Mouse (Mus musculus): ENCODE results near the gene Ccr6.

The Ccr6 gene

DNA sequence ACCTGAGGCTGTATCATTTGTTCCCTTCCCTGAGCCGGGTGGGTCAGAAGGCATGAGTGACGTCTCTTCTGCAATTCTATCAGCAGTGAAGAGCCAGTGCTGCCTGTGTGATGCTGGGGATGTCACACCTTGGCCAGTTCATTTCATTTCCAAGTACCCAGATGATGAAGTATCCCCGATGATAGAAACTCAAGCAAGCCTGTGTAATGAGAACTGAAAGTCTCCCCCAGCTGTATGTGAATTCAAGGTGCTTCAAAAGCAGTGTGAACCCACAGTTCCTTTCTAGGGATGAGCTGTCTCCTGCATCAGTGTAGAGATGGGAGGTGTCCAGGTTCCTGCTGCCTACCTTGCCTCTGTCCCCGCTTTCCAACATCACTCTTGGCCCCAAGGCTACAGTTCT, 1.3 kb upstream of the Ccr6 start:
- no peak for DNase-seq

DNA sequence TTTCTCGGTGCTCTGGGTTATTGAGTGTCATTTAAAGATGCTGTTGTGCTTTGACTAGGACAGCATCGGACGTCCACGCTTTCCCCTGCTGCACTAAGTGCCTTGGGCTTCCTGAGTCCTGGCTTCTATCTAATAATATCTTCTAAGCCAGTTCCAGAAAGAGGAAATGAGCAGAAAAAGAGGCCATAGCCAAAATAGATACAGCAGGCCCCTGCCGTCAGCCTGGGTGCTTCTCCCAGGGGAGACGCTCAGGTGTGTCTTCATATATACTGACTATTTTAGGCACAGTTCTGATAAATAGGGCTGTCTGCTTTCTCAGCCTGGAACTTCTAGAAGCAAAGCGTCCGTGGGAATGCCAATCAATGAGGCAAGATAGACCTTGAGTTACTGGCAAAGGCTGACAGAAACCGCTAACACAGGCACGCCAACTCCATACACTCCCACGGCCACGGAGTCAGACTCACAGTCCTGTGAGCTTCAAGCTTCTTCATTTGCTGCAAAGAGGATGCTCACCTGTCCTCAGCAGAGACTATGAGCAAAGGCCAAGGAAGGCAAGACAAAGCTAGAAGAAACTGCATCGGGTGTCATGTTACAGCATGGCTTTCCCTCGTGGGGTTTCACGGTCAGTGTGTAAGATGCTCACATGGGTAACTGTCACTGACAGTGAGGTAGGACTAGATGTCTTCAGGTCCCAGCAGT, 2.3 kb downstream of the Ccr6 start:
- DNase-seq, result no peak

DNA sequence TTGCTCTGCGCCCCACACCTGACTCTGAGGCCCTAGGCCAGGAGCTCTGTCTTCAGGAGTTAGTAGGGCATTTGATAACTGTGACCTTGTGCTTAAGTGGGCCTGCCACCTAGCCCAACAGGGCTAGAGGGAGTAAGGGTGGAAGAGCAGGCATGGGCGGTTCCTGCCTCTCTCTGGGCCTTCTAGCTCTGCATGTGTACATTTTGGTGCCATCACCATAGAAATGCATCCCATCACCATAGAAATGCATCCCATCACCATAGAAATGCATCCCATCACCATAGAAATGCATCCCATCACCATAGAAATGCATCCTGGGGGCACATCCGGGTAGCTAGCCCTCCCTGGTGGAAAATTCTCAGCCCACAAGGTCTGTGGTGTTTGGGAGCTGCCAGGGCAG, 3.7 kb downstream of the Ccr6 start:
- no peak for DNase-seq

DNA sequence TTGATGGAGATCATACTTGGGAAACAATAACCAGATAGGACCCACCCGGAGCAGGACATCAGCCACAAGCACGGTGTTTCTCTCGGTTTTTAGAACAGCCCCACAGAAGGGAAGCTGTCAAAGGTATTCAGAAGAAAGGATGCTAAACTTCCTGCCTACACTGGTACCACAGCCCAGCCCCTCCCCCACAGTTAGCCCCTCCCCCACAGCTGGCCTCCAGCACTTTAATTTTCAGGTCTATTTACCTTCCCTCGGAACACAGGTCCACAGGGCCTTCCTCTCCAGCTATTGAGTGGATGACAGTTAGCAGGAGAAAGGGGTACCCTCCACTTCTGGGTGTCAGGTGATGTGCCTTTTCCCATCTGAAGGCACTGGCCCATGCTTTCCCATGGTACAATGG, 4.7 kb downstream of the Ccr6 start:
- DNase-seq, result no peak

DNA sequence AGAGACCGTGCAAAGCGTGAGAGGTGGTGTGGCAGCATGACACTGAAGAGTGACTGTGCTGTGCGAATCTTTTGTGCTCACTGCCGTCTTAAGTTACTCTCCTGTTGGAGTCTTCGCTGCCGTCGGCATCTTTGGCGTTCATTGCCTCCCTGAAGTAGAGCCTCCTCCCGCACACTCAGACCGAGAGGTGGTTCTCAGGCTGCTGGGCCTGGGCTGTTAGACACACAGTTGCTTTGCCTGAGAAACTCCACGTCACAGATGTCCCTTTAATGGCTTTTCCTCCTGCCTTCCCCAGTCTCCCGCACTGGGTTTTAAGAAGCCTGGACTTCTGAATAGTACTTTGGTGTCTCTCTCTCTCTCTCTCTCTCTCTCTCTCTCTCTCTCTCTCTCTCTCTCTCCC, 5.8 kb downstream of the Ccr6 start:
- no peak for DNase-seq

DNA sequence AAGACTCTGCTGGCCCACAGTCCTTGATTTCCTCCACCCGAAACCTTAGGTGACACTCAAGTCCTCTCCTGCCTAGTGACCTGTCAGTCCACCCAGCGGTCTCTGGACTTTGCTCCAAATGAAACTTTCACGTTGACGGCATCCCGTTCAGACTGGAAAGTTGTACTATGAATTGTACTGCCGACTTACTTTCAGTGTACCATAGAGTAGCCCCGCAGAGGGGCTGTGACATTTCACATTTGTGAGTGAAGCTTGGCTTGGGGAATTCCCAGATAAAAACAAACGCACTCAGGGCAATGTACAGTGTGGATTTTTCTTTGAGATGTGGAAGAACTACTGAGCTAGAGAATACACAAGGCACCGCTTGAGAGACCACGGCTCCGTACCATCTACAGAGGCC, 6.3 kb downstream of the Ccr6 start:
- no peak for DNase-seq

DNA sequence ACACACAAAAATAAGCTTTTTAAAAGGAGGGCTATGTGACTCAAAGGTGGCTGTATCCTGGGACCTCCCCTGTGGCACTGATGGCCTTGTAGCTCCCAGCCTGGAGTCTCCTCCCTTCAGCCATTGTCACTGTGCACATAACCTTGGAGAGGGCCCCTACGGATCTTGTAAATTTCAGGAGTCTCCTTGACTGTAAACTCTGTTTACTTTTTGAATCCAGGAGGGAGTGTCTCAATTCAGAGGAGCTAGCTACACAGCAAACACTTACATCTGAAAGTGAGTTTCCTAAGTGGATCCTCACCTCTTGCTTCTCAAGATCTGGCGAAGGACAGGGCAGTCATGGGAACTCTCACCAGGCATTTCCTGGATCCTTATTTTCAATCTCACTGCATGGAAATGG, 8.3 kb downstream of the Ccr6 start:
- DNase-seq, result no peak

DNA sequence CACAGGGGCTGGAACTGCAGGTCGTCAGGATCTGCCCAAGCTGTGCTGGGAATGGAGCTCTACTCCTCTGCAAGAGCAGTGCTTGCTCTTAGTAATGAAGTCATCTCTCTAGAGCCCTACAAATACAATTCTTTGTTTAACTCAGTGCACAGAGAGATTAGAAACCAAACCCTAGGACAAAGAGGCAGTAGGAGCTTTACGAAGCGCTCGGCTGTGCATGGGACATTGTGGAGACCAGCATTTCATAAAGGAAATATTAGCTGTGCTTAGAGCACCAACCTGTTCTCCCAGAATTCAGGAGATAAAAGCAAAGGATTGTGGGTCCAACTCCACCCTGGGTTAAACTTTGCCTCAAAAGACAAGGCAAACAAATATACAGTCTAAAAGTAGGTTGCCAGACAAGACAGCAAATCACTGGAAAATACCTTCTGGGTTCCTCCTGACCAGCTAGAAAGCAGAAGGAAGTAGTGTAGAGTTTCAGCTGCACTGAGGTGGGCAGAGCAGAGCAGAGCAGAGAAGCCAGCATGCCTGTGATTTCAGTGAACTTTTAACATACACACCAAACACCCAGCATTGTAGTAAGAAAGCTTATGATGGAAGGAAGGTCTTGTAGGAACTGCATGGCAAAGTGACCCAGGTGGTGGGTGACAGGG, 10.4 kb downstream of the Ccr6 start:
- no peak for DNase-seq

DNA sequence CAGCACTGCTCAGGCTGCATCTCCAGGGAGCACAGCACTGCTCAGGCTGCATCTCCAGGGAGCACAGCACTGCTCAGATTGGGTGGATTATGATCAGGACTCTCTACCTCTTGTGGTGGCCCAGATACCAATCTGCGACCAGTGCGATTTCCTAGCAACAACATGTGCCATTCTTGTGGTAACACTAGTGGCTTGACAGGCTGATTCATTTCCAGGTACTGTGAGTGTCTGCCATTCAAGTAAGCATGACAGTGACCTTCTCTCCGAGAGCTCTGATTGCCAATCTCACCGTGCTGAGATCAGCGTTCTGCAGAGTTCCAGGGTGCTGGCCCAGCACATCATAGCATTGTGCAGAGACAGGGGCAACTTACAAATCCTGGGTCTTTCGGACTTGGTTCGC, 15.9 kb downstream of the Ccr6 start:
- no peak for DNase-seq

DNA sequence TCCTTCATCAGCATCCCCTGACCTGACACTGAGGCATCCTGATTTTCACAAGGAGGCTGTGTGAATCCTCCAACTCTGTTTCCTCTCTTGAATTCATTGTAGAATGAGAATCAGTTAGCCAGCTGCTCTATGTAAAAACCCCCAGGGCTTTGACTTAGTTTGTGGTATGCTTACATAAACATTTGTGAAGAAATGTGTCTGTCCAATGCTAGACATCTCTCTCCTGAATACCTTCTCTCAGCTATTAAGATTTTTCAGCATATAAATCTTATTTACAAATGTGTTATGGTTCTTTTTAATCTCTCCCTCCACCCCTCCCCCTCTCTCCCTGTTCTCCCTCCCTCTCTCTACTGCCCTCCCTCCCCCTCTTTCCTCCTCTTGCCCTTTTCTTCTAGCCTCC, 18.4 kb downstream of the Ccr6 start:
- no peak for DNase-seq

DNA sequence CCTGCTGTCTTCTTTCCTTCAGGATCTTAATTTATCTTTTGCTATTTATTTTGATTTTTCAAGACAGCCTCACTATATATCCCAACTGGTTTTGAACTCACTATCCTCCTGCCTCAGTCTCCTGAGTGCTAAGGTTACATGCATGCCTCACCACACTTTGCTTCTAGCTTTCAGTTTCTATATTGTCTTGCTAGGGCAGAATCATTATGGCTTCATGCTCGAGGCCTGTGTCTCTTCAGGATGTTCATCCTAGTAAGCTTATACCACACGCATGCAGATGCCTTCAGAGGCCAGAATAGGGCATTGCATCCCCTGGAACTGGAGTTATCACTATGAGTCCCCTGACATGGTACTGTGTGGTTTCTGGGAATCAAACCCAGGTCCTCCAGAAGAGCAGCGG, 19.1 kb downstream of the Ccr6 start:
- DNase-seq, result no peak

DNA sequence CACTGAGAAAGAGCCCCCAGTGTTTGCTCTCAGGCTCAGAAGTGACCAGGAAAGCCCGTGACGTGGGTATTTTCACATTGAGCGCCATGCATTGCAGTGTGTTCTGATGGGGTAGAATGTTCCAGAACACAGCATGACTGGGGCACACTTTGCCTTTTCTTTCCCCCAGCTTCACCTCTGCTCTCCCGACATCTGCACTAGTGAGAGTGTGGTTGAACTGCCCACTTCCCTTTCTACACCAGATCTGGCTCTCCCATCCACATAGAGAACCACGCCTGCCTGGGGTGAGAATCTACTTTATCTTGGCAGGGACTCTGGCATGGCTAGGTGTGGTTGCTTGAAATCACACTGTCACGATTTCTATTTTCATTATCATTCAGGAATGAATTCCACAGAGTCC, 19.7 kb downstream of the Ccr6 start:
- no peak for DNase-seq

DNA sequence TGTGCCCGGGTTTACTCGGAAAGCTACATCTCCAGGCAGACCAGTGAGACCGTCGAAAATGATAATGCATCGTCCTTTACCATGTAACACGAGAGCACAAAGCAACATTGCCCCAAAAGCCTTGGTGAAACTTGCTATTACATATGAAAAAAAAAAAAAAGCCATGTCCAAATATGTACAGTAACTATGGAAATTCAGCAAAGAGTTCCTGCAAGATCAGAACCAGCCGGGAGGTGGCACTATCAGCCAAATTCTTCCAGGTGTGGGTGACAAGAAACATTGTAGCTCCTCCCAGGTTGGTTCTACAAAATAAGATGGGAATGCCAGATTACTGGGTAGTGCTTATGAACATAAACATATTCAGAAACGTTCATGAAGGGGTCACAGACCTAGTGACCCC, 21.1 kb downstream of the Ccr6 start:
- no peak for DNase-seq

DNA sequence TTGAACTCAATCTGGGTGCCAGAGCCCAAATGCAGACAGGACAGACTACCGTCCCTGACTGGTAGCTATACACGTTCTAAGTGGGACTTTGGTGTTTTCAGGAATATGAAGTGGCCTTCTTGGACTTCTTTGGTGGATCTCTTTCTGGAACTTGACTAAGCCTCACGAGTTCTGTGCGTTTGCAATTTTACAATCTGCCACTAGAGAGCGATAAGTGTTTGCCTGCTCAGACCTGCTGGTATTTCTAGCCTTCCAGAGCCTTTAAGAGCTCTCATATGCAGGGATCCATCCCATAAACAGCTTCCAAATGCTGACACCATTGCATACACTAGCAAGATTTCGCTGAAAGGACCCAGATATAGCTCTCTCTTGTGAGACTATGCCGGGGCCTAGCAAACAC, 28.8 kb downstream of the Ccr6 start:
- DNase-seq, result peak; percentile 41

DNA sequence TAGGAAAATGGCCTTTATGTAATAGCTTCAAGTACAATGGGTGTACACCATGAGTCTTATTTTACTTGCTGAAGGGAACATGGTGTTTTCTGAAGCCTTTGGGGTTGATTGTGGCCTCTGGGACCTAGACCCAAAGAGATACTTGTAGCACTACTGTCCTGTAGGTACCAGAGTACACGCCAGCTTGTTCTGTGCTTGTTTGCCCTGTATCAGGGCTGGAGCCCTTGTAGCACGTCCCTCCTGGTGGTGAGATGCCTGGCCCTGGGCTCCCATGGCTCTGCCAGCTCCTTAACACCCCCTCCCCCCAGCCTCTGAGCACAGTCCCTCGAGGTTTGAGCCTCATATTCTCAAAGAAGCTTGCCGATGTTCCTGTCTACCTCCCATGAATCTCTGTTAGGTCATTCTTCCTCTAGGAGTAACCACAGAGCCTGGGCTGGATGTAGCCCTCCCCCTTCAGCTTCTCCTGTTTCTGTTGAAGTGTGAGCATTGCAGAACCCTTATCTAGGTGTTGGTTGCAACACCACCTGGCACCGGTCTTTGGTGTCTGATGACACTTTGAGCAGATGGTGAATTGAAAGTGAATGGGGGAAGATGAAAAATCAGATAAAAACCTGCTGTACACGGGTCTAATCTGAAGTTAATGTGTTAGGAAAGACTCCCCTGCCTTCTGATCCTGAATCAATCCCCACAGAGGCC, 36.4 kb downstream of the Ccr6 start:
- no peak for DNase-seq

DNA sequence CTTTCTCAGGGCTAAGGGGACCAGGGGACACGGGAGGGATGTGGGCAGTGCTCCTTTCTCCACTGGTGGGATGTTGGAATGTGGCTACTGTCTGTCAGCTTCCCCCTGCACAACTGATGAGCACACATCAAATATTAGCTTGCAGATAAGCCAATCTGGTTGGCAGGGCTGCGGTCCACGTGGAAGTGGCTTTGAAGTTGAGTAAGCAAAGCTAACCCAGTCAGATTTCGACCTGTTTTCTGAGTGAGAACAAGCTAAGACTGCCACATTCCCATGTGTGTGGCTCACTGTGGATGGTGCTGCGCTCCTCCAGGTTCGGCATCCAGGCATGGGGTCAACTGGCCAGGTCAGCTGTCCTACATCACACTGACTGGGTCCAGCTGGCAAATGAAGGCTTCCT, 37.1 kb downstream of the Ccr6 start:
- DNase-seq, result no peak

DNA sequence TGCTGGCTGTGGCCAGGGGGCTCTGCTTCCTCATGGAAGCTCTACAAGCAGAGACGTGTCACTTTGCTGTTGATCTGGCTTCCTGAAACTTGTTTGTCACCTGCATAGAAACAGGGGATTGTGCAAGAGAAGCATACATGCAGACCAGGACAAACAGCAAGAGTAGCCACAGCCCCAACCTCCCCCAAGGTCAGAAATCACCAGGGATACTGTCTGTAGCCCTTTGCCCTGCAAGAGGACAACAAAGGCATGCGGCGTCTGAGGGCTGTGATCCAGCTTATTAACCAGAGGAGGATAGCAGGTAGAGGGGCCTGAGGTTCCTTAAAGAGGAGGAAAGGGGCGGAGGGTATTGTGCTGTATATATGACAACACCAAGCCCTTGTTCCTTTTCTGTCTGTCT, 40.2 kb downstream of the Ccr6 start:
- no peak for DNase-seq

DNA sequence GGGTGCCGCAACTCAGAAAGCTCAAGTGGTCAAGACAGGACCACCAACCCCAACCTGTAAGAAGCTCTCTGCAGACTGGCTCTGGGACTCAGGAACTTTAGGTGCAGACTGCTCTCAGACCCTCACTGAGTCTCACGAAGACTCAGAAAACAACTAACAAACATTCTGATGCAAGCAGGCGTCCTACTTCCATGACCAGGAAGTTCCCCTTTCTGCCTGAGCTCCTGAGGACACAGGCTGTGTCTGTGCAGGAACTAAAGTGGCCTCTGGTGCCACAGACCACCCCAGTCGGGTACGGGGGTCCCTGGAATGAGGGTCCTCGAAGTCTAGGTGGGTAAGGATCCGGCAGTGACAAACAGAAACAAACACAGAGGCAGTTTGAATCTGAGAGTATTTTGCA, 40.8 kb downstream of the Ccr6 start:
- DNase-seq, result no peak

DNA sequence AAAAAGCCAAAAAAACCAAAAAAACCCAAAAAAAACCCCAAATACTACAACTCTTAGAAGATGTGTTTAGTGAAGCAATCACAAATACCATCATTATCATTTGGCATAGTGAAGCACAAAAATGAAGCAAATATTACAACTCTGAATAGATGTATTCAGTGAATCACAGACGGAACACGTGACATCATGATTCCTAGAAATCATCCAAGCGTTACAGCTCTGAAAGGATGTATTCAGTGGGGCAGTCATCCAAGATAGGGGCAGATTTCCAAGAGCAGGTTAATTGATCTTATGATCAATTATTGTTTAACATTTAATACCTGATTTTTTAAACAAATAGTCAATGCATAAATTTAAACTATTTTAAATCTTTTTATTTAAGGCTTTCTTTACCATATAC, 41.4 kb downstream of the Ccr6 start:
- no peak for DNase-seq

DNA sequence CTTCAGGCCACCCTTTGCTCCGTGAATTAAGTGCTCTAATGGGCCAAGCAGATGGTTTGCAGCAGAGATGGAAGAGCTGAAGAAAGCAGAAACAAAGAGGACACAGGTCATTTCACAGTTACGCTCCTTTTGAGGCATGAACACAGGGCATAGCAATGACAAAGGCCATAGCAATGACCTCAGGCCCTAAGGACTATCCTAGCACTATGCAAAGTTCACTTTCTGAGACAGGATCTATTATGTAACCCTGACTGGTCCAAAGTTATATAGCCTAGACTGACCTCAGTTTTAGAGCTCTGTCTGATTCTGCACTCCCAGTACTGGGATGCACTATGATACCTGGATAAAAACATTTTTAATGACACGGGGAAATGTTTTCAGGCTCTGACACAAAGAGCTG, 42.5 kb downstream of the Ccr6 start:
- DNase-seq, result no peak

DNA sequence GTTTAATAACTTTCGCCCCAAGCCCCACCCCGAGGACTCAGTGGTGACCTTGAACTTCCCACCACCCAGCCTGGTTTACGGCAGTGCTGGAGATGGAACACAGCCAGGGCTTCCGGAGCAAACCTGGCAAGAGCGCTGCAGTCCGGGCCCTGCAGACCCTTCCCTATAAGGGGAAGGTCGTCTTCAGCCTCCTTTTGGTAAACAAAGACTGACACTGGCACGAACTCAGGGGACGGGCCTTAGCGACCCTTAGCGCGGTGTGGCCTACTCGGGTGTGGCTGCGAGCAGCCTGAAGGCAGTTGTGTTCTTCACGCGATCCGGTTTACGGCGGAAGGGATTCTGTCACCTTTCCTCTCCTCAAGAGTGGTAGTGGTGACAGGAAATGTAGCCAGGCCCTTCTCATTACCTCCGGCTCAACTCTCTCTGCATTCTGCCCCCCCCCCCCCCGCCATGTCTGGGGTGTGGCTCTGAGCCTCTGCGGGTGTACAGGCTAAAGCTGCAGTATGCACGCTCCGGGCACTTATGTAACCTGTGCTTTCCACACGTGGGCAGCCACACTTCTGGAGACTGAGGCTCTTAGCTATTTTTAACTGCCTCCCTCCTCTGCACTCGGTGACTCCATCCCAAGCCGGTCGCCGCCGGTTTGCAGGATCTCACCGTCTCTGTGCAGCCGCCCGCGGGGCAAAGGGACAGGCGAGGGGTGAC, 47.1 kb downstream of the Ccr6 start, which contains the start of gene Mpc1:
Gene Mpc1 (plus strand): TSS at position 84 of the 705 bp plus-strand sequence.
- DNase-seq, result peak; percentile 98

DNA sequence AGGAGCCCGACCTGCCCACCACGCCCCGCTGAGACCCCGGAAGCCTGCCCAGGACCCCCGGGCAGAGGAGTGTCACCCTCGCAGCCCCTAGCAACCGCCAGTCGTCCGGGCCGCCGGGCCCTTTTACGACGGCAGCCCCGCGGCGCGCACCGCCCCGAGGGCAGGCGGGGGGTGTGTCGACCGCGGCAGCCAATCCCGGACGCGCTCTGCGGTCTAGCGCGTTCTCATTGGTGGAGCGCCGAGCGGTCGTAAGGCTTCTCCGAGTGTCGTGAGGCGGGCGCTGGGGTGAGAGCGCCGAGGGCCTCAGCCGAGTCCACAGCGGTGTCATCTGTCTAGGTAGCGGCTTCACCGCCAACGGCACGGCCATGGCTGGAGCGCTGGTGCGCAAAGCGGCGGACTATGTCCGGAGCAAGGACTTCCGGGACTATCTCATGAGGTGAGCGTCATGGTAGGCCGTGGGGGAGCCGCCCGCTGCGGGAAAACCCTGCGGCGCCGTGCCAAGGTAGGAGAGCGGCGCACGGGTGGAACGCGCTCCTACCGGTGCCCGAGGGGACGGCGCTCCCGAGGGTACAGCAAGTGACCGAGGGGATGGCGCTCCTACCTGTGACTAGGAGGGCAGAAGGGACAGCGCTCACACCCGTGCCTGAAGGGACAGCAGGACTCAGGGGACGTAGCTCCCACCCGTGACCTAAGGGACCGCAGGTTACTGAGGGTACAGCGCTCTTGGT, 47.8 kb downstream of the Ccr6 start:
- peak; percentile 98 for DNase-seq

DNA sequence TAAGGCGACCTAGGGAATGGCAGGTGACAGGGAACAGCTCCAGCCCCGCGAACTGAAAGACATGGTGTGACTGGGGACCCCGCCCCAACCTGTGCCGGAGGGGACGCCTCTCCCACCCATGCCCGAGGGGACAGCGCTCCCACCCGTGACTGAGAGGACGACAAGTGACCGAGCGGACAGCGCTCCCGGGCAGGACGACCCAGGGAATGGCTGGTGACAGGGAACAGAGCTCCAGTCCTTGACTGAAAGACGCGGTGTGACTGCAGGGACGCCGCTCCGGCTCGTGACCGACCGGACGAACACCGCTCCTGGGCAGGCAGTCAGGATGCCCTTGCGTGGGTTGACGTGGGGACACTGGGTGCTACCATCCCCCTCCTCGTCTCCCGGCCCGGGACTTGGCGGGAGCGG, 48.4 kb downstream of the Ccr6 start:
- DNase-seq, result no peak

Measured in cerebellum, adult 11-12 months (tissue).